Mouse (Mus musculus) C2C12 (cell line): ENCODE measurements around the gene 1110002E22Rik.

Experiments used
- CTCF ChIP-seq: IDR thresholded peaks from one replicate; pipeline ENCODE4 v1.5.1; 2011; ENCODE audit not compliant: control insufficient read depth, insufficient read depth, insufficient read length
- MAX ChIP-seq: IDR thresholded peaks from one replicate; pipeline ENCODE4 v1.6.1; 2011; ENCODE audit warnings: mild to moderate bottlenecking, control low read depth
- MYOD1 ChIP-seq: IDR thresholded peaks from one replicate; pipeline ENCODE4 v1.6.1; 2011; ENCODE audit warnings: low read depth; ENCODE audit not compliant: control insufficient read depth, insufficient read length
- MYOG ChIP-seq: IDR thresholded peaks from one replicate; pipeline ENCODE4 v1.6.1; 2011; ENCODE audit not compliant: control insufficient read depth, insufficient read length; ENCODE audit errors: extremely low read depth
- USF1 ChIP-seq: IDR thresholded peaks from one replicate; pipeline ENCODE4 v1.6.1; 2011; ENCODE audit warnings: low read depth, mild to moderate bottlenecking, control low read depth, moderate library complexity

DNA sequence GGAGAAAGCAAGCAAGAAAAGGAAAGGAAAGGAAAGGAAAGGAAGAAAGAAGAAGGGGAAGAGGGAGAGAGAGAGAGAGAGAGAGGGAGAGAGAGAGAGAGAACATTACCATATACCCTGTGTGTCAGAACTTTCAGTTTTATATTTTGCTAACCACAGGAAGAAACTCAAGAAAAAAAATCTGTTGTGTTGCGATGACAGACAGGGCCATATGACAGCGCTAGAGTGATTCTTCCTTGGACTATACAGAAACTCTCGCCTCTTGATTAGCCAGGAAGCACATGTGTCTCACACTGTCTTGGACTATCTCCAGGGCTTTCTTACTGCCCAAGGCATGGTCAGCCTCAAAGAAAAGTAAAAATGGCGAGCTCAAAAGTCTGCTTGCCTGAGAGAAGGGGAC is 2.2 kb upstream of the 1110002E22Rik start:
- no peak for TF ChIP-seq MAX
- no peak for TF ChIP-seq CTCF
- TF ChIP-seq MYOG: no peak
- peak; percentile 92 for TF ChIP-seq MYOD1
- TF ChIP-seq USF1: peak; percentile 34
